Mouse (Mus musculus): ENCODE results near the gene Gm8229. TPM values are rescaled to one million over a fixed set of nuclear protein-coding genes. Genes with fewer than 3 reads are reported as not detected.
"Not testable (repeated sequence)": the region's sequence is repeated elsewhere in the genome, so short reads cannot be mapped to it uniquely, and the experiment has no call there.

Gm8229 gene
- polyA plus RNA-seq (2015; fragmentation: Nextera tagmentation; extraction: Ambion mirVana), result not detected in 2 replicates

DNA sequence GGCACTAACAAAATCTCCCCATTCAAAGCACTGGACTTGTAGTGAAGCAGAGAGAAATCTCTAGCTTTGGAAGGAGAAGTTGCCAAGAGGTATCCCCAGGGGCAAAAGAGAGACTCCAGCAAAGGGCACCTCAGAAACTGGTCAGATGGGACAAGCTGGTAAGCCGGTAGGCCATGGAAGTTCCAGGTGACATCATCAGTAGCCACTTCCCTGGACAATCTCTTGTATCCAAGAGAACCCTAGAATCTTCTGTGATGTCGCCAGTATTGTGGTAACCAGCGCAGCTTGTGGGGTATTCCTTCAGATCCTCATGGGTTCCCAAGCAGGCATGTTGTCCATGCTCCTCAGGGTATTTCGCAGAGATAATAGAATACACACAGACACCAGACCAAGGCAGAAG, at the start of gene Gm8229:
Gene Gm8229, plus strand, starts transcription at position 301 of the 400 bp plus-strand sequence.
- not testable (repeated sequence) for ATAC-seq (ENCODE audit: low FRiP score); H3K9me3 ChIP-seq (replicated peaks); H3K27me3 ChIP-seq (replicated peaks); H3K4me2 ChIP-seq; H3K9ac ChIP-seq (replicated peaks); H3K36me3 ChIP-seq; H3K4me1 ChIP-seq; H3K27ac ChIP-seq (replicated peaks); H3K4me3 ChIP-seq (replicated peaks)
- WGBS, result 94% methylated on average over 4 of the region's 4 CpGs

- not testable (repeated sequence) for H3K4me3 ChIP-seq (replicated peaks); H3K9me3 ChIP-seq (replicated peaks); H3K27ac ChIP-seq (replicated peaks); H3K4me2 ChIP-seq; H3K36me3 ChIP-seq; ATAC-seq (ENCODE audit: low FRiP score); H3K27me3 ChIP-seq (replicated peaks); H3K4me1 ChIP-seq; H3K9ac ChIP-seq (replicated peaks)
- WGBS, result no CpG with 5 or more reads among the region's 2 CpGs
These were observed 26.7 kb upstream of the Gm8229 start, which contains the start of gene Gm5930 for GRCm38 (mm10) chr14:44338484-44338883. Gene Gm5930 (minus strand): TSS chr14:44338584.

DNA sequence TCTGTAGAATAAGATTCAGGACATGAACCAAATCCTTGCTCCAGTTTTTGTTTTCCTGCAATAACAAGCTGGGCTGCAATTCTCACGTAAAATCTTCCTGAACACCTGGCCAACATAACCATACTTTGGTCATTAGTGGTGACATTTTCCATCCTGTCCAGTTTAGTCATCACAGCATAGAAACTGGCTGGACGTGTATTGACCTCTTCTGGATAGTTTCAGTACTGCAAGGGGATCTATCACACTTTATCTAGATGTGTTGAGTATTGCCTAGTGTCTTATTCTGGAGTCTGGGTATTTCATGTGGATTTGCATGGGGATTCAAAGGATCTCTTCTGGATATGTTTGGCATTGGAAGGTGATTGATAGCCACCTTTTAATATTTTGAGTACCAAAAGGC, 3.7 kb upstream of the Gm8229 start:
- not testable (repeated sequence) for H3K27me3 ChIP-seq (replicated peaks)

GRCm38 (mm10) chr14:44362301-44362700, 2.9 kb upstream of the Gm8229 start:
- H3K9ac ChIP-seq (replicated peaks); H3K4me3 ChIP-seq (replicated peaks); H3K27me3 ChIP-seq (replicated peaks); H3K9me3 ChIP-seq (replicated peaks); H3K27ac ChIP-seq (replicated peaks); H3K36me3 ChIP-seq; ATAC-seq (ENCODE audit: low FRiP score); H3K4me2 ChIP-seq; H3K4me1 ChIP-seq: not testable (repeated sequence)

More for the DNA sequence above, 3.7 kb upstream of the Gm8229 start:
- H3K9me3 ChIP-seq (replicated peaks); H3K4me3 ChIP-seq (replicated peaks); H3K4me2 ChIP-seq; H3K4me1 ChIP-seq; H3K9ac ChIP-seq (replicated peaks); ATAC-seq (ENCODE audit: low FRiP score); H3K36me3 ChIP-seq; H3K27ac ChIP-seq (replicated peaks): not testable (repeated sequence)
- WGBS, result 56% methylated on average over 2 of the region's 2 CpGs

- ATAC-seq (ENCODE audit: low FRiP score); H3K9me3 ChIP-seq (replicated peaks); H3K4me3 ChIP-seq (replicated peaks); H3K9ac ChIP-seq (replicated peaks); H3K36me3 ChIP-seq; H3K27me3 ChIP-seq (replicated peaks); H3K4me2 ChIP-seq; H3K4me1 ChIP-seq; H3K27ac ChIP-seq (replicated peaks): not testable (repeated sequence)
- WGBS, result 89% methylated on average over 4 of the region's 4 CpGs
These were observed 19.1 kb downstream of the Gm8229 start for GRCm38 (mm10) chr14:44384233-44384632.

- not testable (repeated sequence) for H3K9ac ChIP-seq (replicated peaks); ATAC-seq (ENCODE audit: low FRiP score); H3K27ac ChIP-seq (replicated peaks); H3K27me3 ChIP-seq (replicated peaks); H3K4me2 ChIP-seq; H3K4me1 ChIP-seq; H3K9me3 ChIP-seq (replicated peaks); H3K36me3 ChIP-seq; H3K4me3 ChIP-seq (replicated peaks)
- WGBS, result no CpG with 5 or more reads among the region's 2 CpGs
These were observed 45.4 kb downstream of the Gm8229 start, which contains the start of gene Gm3371 for GRCm38 (mm10) chr14:44410588-44410987. Gene Gm3371 (minus strand): TSS chr14:44410688.

Other genes starting within 250 kb of the Gm8229 start
- gene Gm3327, start 241.5 kb upstream of the Gm8229 start, polyA plus RNA-seq (2015; fragmentation: Nextera tagmentation; extraction: Ambion mirVana), result not detected in 2 replicates
- not detected in 2 replicates for gene Gm8212, start 167.7 kb upstream of the Gm8229 start, polyA plus RNA-seq (2015; fragmentation: Nextera tagmentation; extraction: Ambion mirVana)
- gene 4930503E14Rik, start 152.1 kb upstream of the Gm8229 start, polyA plus RNA-seq (2015; fragmentation: Nextera tagmentation; extraction: Ambion mirVana), result not detected in 2 replicates
- not detected in 2 replicates for gene Gm8220, start 79.8 kb upstream of the Gm8229 start, polyA plus RNA-seq (2015; fragmentation: Nextera tagmentation; extraction: Ambion mirVana)
- gene Gm5930, start 26.8 kb upstream of the Gm8229 start, polyA plus RNA-seq (2015; fragmentation: Nextera tagmentation; extraction: Ambion mirVana), result not detected in 2 replicates
- not detected in 2 replicates for gene Gm3371, start 45.3 kb downstream of the Gm8229 start, polyA plus RNA-seq (2015; fragmentation: Nextera tagmentation; extraction: Ambion mirVana)
- gene Gm8232, start 68.3 kb downstream of the Gm8229 start, polyA plus RNA-seq (2015; fragmentation: Nextera tagmentation; extraction: Ambion mirVana), result not detected in 2 replicates
- 0.18 TPM in 1 of 2 replicates, not detected in the other for gene BC061237, start 127.1 kb downstream of the Gm8229 start, polyA plus RNA-seq (2015; fragmentation: Nextera tagmentation; extraction: Ambion mirVana)
- gene Gm17093, start 152.9 kb downstream of the Gm8229 start, polyA plus RNA-seq (2015; fragmentation: Nextera tagmentation; extraction: Ambion mirVana), result not detected in 2 replicates
- not detected in 2 replicates for gene Gm8247, start 217.8 kb downstream of the Gm8229 start, polyA plus RNA-seq (2015; fragmentation: Nextera tagmentation; extraction: Ambion mirVana)

Data from neural tube, embryonic 15.5 days (tissue).